Mouse (Mus musculus): ENCODE measurements around the gene Slc10a6. TPM values are rescaled to one million over a fixed set of nuclear protein-coding genes. Genes with fewer than 3 reads are reported as not detected.

The Slc10a6 gene
- not detected for total RNA-seq (2023)

GRCm38 (mm10) chr5:103629111-103629764, at the start of gene Slc10a6:
Gene Slc10a6, minus strand, starts transcription at chr5:103629403.

GRCm38 (mm10) chr5:103655346-103656118, 26.3 kb upstream of the Slc10a6 start, which contains the start of gene 1700016H13Rik:
Gene 1700016H13Rik, minus strand, starts transcription at chr5:103656010.

Other genes with a start within 250 kb of the Slc10a6 start
- under 1 TPM; 0.30 to 0.58 TPM for gene Ptpn13, start 204.2 kb downstream of the Slc10a6 start, total RNA-seq (2023)
- not detected for gene 1700016H13Rik, start 26.6 kb upstream of the Slc10a6 start, total RNA-seq (2023)
- 10 to 100 TPM; 64.8 to 68.0 TPM for gene Aff1, start 63.0 kb upstream of the Slc10a6 start, total RNA-seq (2023)